Mouse (Mus musculus): ENCODE data around the gene Rps6ka4.

- TF ChIP-seq CTCF (IDR thresholded peaks at IDR 0.05; ENCODE audit: insufficient read depth, low read length) (peak; percentile 59), POLR2A (IDR thresholded peaks at IDR 0.05; ENCODE audit: borderline replicate concordance, extremely low read depth, low read depth, low read length) (no peak)
These were observed 31.3 kb upstream of the Rps6ka4 start for GRCm38 (mm10) chr19:6871574-6872271.

All from lung, adult 2 months (tissue).